Mouse (Mus musculus) gastrocnemius, adult 8-10 months (tissue): ENCODE measurements around the gene Papolg. TPM values are rescaled to one million over a fixed set of nuclear protein-coding genes. Genes with fewer than 3 reads are reported as not detected.
"Not testable (repeated sequence)": the region's sequence is repeated elsewhere in the genome, so short reads cannot be mapped to it uniquely, and the experiment has no call there.

Source experiments
- DNase-seq, 2 experiments: peaks; one replicate each; pipeline ENCODE4 v3.0.0; 2022; ENCODE audit warnings: low spot score in 2 of 2
- total RNA-seq, 4 experiments: library from RNA; stranded (reverse); gene quantifications; 2 replicates each; pipeline ENCODE4 v1.2.4; 2022

Papolg gene
- 1 to 10 TPM; 4.2 to 4.8 (median 4.3) TPM for total RNA-seq

GRCm38 (mm10) chr11:23895060-23895426 is at the start of gene Papolg:
TSS of gene Papolg (minus strand) at chr11:23895253.
- DNase-seq, result peak; percentile 87 to 92

- DNase-seq, result not testable (repeated sequence)
These were observed 33.1 kb upstream of the Papolg start for GRCm38 (mm10) chr11:23928146-23928545.

GRCm38 (mm10) chr11:23927643-23928042 is 32.6 kb upstream of the Papolg start:
- DNase-seq, result no peak

- DNase-seq, result not testable (repeated sequence)
These were observed 18.8 kb upstream of the Papolg start for GRCm38 (mm10) chr11:23913824-23914223.

- no peak for DNase-seq
These were observed 8.9 kb upstream of the Papolg start for GRCm38 (mm10) chr11:23903909-23904308.

- DNase-seq, result peak; percentile 3
These were observed 653 bp downstream of the Papolg start for GRCm38 (mm10) chr11:23894141-23895059.

- DNase-seq, result no peak
These were observed 1.5 kb downstream of the Papolg start for GRCm38 (mm10) chr11:23893556-23893955.

GRCm38 (mm10) chr11:23864326-23864725 is 30.7 kb downstream of the Papolg start:
- no peak for DNase-seq

- DNase-seq, result no peak
These were observed 38.3 kb downstream of the Papolg start for GRCm38 (mm10) chr11:23856723-23857112.

GRCm38 (mm10) chr11:23856054-23856722 is 38.9 kb downstream of the Papolg start:
- DNase-seq, result no peak

- DNase-seq, result peak; percentile 19 to 30
These were observed 39.8 kb downstream of the Papolg start for GRCm38 (mm10) chr11:23855182-23855802.

GRCm38 (mm10) chr11:23853306-23853705 is 41.7 kb downstream of the Papolg start:
- no peak for DNase-seq

- no peak for DNase-seq
These were observed 48.8 kb downstream of the Papolg start for GRCm38 (mm10) chr11:23846016-23846815.

- no peak for DNase-seq
These were observed 71.8 kb downstream of the Papolg start for GRCm38 (mm10) chr11:23823244-23823643.

GRCm38 (mm10) chr11:23821652-23822051 is 73.4 kb downstream of the Papolg start:
- DNase-seq, result no peak

GRCm38 (mm10) chr11:23820977-23821376 is 74.1 kb downstream of the Papolg start:
- no peak for DNase-seq

- DNase-seq, result no peak
These were observed 76.3 kb downstream of the Papolg start for GRCm38 (mm10) chr11:23818745-23819144.
